Mouse (Mus musculus) limb, embryonic 11.5 days (tissue): ENCODE results near the gene Dnah10. TPM values are rescaled to one million over a fixed set of nuclear protein-coding genes. Genes with fewer than 3 reads are reported as not detected.

Experiments
- ATAC-seq: fragments of 200-750 bp; cut with Nextera tagmentation; 2 replicates; pipeline ENCODE4 v1.8.0; 2017; ENCODE audit warnings: low read depth; ENCODE audit not compliant: insufficient number of reproducible peaks, low FRiP score, low TSS enrichment
- DNase-seq: peaks from one replicate; pipeline ENCODE4 v3.0.0-alpha.2; 2015; ENCODE audit warnings: low spot score
- H3K27ac ChIP-seq: fragments of 300-500 bp; sonication (generic); replicated peaks from 2 replicates; pipeline ENCODE4 v1.5.1; 2014; ENCODE audit warnings: low read depth, mild to moderate bottlenecking, low read length
- H3K27me3 ChIP-seq: fragments of 300-500 bp; sonication (generic); 2 replicates; pipeline ENCODE4 v1.6.1; 2014; ENCODE audit warnings: mild to moderate bottlenecking, low read length, mixed read lengths; ENCODE audit not compliant: control insufficient read depth, insufficient read depth
- H3K36me3 ChIP-seq: fragments of 300-500 bp; sonication (generic); 2 replicates; pipeline ENCODE4 v1.6.1; 2014; ENCODE audit warnings: mild to moderate bottlenecking, low read length, moderate library complexity, mixed read lengths; ENCODE audit not compliant: control insufficient read depth, insufficient read depth
- H3K4me1 ChIP-seq: fragments of 300-500 bp; sonication (generic); 2 replicates; pipeline ENCODE4 v1.6.1; 2014; ENCODE audit warnings: low read length, mixed read lengths; ENCODE audit not compliant: control insufficient read depth, insufficient read depth
- H3K4me2 ChIP-seq: fragments of 300-500 bp; sonication (generic); 2 replicates; pipeline ENCODE4 v1.6.1; 2014; ENCODE audit warnings: low read depth, mild to moderate bottlenecking, moderate library complexity; ENCODE audit not compliant: severe bottlenecking
- H3K4me3 ChIP-seq: fragments of 300-500 bp; sonication (generic); 2 replicates; pipeline ENCODE4 v1.5.1; 2014; ENCODE audit warnings: low read depth, low read length
- H3K9ac ChIP-seq: fragments of 300-500 bp; sonication (generic); 2 replicates; pipeline ENCODE4 v1.6.1; 2014; ENCODE audit warnings: mild to moderate bottlenecking, low read length
- H3K9me3 ChIP-seq: fragments of 300-500 bp; sonication (generic); 2 replicates; pipeline ENCODE4 v1.6.1; 2016; ENCODE audit warnings: low read length; ENCODE audit not compliant: control insufficient read depth
- WGBS: fragments of 180-500 bp; shearing (Covaris S2); extraction: QIAGEN DNeasy Blood & Tissue Kit; methylation state at CpG from one replicate; pipeline ENCODE4 v1.1.7; 2014; 5-methylcytosine and 5-hydroxymethylcytosine counted together
- polyA plus RNA-seq: library from polyadenylated mRNA; unstranded; fragments of >200 nt; fragmentation: Nextera tagmentation; extraction: Ambion mirVana; gene quantifications from 2 replicates; pipeline ENCODE4 v1.2.1, GENCODE M21; 2014

The Dnah10 gene
- polyA plus RNA-seq, 1 experiment from 2014 or later = not detected

DNA sequence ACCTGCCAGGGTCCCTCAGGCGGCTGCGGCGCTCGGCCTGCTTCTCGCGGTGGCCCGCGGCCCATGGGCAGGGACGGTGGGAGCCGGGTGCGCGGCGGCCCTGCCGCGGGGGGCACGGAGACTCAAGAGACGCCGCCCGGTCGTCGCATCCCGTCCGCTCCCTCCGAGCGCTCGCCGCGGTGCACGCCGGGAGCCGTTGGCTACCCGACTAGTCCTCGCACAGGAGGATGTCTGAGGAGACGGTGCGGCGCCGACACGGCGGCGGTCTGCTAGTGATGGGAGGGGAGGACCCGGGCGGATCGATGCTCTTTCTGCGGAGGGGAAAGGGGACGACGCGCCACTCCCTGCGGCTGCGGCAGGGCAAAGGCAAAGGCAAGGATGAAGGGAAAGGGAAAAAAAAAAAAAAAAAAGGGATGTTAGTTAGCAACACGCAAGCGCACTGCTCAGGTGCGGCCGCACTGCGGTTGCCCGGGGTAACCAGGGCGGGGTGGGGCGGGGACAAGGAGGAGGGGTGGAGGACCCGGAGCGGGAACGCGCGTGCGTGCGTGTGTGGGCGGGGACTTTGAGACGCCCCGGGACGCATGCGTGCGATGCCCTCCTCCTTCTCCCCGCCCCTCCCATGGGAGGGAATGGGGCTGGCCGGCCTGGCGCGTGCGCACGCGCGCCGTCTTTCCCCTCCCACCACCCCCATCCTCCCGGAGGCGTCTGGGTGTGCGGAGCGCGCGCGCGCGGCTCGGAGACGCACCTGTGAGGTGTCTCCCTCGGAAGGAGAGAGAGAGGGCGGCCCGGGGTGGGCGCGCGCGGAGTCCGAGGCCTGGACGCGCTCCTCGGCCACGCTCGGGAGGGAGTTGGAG lies 137.4 kb downstream of the Dnah10 start, which contains the start of the genes Ccdc92 and Zfp664:
Gene Ccdc92, minus strand, starts transcription at position 412 of the 854 bp plus-strand sequence.
Gene Zfp664, plus strand, starts transcription at position 679 of the 854 bp plus-strand sequence.
- H3K9ac ChIP-seq = peak within 1 kb of the TSS; percentile 76
- H3K4me1 ChIP-seq = peaks cover 8% of the 10 kb centered on the region
- under 1% methylated on average over 96 of the region's 103 CpGs for whole genome bisulfite sequencing
- peak; percentile 99 for DNase-seq
- peak within 1 kb of the TSS; percentile 80 for H3K27ac ChIP-seq
- H3K9me3 ChIP-seq = no peaks in the 10 kb centered on the region
- peak within 1 kb of the TSS; percentile 97 for H3K4me2 ChIP-seq
- no peaks in the 10 kb centered on the region for H3K36me3 ChIP-seq
- peak within 1 kb of the TSS; percentile 91 for H3K4me3 ChIP-seq
- H3K27me3 ChIP-seq = peaks cover 8% of the 10 kb centered on the region
- ATAC-seq = peak; percentile 91

DNA sequence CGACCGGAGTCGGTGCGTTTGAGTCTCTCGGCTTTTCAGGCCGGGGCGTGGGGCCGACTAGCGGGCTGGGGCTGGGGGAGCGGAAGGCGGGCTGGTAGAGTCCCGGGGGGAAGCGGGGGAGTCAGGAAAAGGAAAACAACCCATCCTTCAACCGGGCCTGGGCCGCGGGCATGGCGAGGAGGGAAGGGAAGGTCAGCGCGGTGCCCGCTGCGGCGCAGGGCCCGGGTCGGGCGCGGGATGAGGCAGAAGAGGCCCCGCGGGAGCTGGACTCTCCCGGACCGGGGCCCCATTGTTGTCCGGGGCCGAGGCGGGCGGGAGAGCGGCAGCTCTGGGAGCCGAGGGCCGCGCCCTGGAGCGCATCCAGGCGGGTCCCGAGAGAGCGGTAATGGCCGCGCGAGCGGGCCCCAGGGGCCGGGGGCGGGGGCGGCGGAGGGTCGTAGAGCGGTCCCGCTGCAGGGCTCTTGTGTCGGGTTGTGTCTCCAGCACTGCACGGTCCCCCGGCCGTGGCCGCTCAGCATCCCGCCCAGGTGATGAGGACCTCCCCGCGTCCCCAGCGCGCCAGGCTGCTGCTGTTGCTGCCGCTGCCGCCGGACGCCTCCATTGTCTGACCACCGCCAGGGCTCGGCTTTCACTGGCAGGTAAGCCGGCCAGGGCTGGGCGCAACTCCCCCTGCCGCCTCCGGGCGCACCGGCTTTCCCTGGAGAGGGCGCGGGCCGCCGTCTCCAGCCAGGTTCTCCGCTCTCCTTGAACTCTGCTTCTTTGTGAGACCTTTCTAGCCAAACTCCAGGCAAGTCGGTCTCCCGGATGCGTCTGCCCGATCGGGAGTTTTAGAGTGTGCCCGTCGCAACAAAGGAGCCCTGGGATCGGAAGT lies 138.2 kb downstream of the Dnah10 start:
- peak; percentile 74 for DNase-seq
- Histone ChIP-seq H3K27me3 (peaks cover 8% of the 10 kb centered on the region), H3K4me2 (peak overlapping the region; percentile 60), H3K36me3 (no peaks in the 10 kb centered on the region), H3K9me3 (no peaks in the 10 kb centered on the region), H3K4me1 (peaks cover 8% of the 10 kb centered on the region), H3K27ac (peak overlapping the region; percentile 80), H3K4me3 (peak overlapping the region; percentile 91), H3K9ac (peak overlapping the region; percentile 76)
- WGBS = under 1% methylated on average over 86 of the region's 88 CpGs
- peak; percentile 63 for ATAC-seq

DNA sequence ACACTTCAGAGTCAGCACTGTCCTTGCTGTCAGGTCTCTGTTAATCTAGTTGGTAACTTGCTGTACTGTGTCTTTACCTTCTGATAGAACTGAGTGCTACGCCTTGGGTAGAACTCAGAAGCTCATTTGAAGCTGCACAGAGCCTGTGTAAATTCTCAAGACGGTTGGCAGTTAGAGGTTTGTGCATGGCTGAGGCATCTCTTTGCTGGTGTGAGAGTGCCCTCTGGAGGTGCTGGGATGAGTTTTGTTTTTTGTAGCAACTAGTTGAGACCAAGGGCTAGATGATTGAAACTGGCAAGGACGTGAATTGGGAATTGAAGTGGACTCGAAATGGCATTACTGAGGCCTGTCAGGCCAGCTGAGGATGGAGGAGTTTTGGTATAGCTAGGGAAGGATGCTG lies 144.1 kb downstream of the Dnah10 start:
- no peaks in the 10 kb centered on the region for H3K36me3 ChIP-seq
- 56% methylated on average over 4 of the region's 4 CpGs for WGBS

DNA sequence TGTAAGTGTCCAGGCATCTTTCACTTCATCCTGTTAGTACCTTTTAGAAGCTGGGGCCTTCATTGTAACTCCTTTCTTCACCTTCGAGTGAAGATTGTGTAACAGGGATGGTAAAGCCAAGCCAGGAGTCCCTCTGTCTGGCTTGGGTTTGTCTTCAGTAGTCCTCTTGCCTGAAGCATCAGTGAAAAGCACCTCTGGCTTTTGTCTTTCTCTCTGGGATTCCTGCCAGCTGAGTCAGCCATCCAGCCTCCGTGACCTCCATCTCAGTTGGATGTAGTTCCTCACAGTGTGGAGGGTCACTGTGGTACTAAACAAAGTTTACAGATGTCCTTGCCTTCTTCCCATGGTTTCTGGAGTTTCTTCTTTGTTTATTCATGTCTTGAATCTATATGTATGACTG lies 147.1 kb downstream of the Dnah10 start:
- Histone ChIP-seq H3K27me3 (no peaks in the 10 kb centered on the region), H3K27ac (no peak overlapping the region), H3K9me3 (no peaks in the 10 kb centered on the region), H3K4me3 (no peak overlapping the region), H3K9ac (no peak overlapping the region), H3K4me1 (no peaks in the 10 kb centered on the region), H3K4me2 (no peak overlapping the region), H3K36me3 (no peaks in the 10 kb centered on the region)
- WGBS = 91% methylated on average over 2 of the region's 2 CpGs
- DNase-seq (no peak), ATAC-seq (no peak)

More for the DNA sequence above, 144.1 kb downstream of the Dnah10 start:
- H3K27me3 ChIP-seq = no peaks in the 10 kb centered on the region
- H3K4me1 ChIP-seq = peaks cover 3% of the 10 kb centered on the region
- DNase-seq (peak; percentile 70), ATAC-seq (no peak)
- H3K4me2 ChIP-seq = no peak overlapping the region
- no peak overlapping the region for H3K9ac ChIP-seq
- H3K9me3 ChIP-seq = no peaks in the 10 kb centered on the region
- no peak overlapping the region for H3K27ac ChIP-seq
- H3K4me3 ChIP-seq = no peak overlapping the region

DNA sequence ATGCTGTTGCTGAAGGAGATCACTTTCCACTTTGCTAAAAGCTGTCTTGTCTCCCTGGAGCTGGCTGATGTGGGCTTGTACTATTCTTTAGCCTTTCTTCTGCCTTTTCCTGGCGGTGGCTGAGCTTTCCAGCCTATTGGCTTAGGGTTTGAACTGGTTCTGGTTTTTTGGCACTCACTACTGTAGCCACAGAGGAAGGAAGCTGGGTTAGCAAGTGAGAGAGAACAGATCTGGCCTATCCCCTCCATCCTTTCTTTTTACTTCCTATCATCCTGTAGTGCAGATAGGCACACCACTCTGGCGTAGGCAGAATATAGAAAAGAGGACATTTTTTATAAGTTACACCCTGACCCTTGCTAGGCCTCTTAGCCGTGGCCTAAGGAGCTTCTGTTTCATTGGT lies 148.2 kb downstream of the Dnah10 start:
- Histone ChIP-seq H3K4me3 (no peak overlapping the region), H3K4me1 (no peaks in the 10 kb centered on the region), H3K27me3 (no peaks in the 10 kb centered on the region), H3K9me3 (no peaks in the 10 kb centered on the region), H3K36me3 (no peaks in the 10 kb centered on the region), H3K27ac (no peak overlapping the region), H3K9ac (no peak overlapping the region), H3K4me2 (no peak overlapping the region)
- 91% methylated on average over 3 of the region's 3 CpGs for WGBS
- ATAC-seq (no peak), DNase-seq (no peak)

DNA sequence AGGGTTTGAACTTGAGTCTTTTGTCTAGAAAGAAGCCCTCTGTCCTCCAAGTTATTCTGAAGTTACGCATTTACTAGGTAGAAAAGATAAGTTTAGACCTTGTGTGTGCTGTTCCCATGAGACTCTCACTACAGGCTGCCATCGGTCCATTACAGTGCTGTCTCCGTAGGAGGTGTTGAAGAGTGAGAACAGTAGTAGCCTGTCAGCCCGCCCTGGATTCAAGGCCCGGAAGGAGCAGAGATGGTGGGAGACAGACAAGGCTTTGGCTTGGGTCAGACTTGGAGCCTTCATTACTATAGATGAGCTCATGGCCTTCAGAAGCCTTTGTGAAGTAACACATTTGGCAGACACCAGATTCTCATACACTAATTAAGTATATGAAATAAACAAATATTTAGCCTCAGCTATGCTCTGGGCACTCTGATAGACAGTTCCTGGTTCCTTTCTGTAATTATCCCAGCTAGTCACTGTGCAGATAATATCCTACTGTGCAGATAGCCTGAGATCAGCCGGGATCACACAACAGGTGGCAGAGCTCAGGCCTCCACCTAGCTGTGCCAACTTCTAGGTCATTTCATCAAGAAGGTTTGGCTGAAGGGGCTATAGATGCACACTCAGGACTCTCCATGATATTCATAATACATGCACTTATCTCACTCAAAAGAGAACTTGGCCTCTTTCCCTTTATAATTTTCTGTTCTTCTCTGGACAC lies 149.2 kb downstream of the Dnah10 start:
- Histone ChIP-seq H3K4me3 (no peak overlapping the region), H3K4me2 (no peak overlapping the region), H3K9me3 (no peaks in the 10 kb centered on the region), H3K27me3 (no peaks in the 10 kb centered on the region), H3K36me3 (no peaks in the 10 kb centered on the region), H3K9ac (no peak overlapping the region), H3K27ac (no peak overlapping the region), H3K4me1 (no peaks in the 10 kb centered on the region)
- DNase-seq = no peak
- WGBS = 92% methylated on average over 6 of the region's 6 CpGs
- ATAC-seq = no peak

DNA sequence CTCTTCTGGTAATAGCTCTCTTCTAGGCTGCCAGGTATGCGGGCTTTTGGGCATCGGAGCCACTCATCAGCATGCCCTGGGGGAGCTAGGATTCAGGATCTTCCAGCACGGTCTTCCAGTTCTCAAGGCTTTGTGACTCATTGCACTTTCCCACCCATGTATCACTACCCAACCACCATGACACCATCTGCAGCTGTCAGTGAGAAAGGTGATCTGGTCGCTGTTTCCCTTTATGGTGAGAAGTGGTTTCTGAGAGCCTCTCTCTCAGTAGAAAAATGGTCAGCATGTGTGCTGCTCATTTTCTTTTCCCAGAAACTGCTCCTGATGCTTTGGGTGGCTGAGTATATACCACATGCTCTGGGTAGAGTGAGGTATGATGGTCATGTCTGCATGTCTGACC lies 154.4 kb downstream of the Dnah10 start:
- H3K9ac ChIP-seq = no peak overlapping the region
- ATAC-seq (no peak), DNase-seq (no peak)
- H3K27me3 ChIP-seq = no peaks in the 10 kb centered on the region
- no peak overlapping the region for H3K4me3 ChIP-seq
- WGBS = 95% methylated on average over 4 of the region's 4 CpGs
- no peaks in the 10 kb centered on the region for H3K9me3 ChIP-seq
- no peak overlapping the region for H3K27ac ChIP-seq
- H3K4me2 ChIP-seq = no peak overlapping the region
- H3K36me3 ChIP-seq = no peaks in the 10 kb centered on the region; the same call in 1 of the 2 replicates
- no peaks in the 10 kb centered on the region for H3K4me1 ChIP-seq

DNA sequence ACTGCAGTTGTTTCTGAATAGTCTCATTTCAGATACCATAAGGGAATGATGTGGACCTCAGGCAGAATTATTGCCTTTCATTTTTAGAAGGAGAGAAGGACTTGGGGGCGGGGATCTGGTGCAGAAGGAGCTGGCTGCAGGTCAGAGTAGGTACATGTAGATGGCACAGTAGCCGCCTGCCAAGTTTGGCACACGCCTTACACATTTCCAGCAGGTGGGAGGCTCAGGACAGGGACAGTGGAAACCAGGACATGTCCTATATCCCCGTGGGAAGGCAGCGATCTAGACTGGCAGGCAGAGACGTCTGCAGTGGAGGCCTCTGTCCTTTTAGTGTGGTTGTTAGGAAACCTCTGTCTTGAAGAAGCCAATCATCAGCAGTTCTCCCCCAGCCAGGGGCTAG lies 154.9 kb downstream of the Dnah10 start:
- 89% methylated on average over 6 of the region's 6 CpGs for WGBS
- no peak for ATAC-seq
- Histone ChIP-seq H3K4me1 (no peaks in the 10 kb centered on the region), H3K27ac (no peak overlapping the region), H3K4me2 (no peak overlapping the region), H3K9me3 (no peaks in the 10 kb centered on the region), H3K9ac (no peak overlapping the region), H3K36me3 (peaks cover 3% of the 10 kb centered on the region; the same call in 1 of the 2 replicates), H3K4me3 (no peak overlapping the region), H3K27me3 (no peaks in the 10 kb centered on the region)
- no peak for DNase-seq
